Mouse (Mus musculus): ENCODE results near the gene Rbm4b. TPM values are rescaled to one million over a fixed set of nuclear protein-coding genes. Genes with fewer than 3 reads are reported as not detected.

Gene Rbm4b
- total RNA-seq (2014; rRNA removed): 19.9 and 20.3 TPM in 2 replicates
- polyA plus RNA-seq (2012; rRNA removed): 6.8 and 7.9 TPM in 2 replicates

- Histone ChIP-seq H3K4me1 (ENCODE audit: control insufficient read depth, insufficient read depth, low read length) (peaks cover 13% of the 10 kb centered on the region), H3K27ac (replicated peaks; ENCODE audit: insufficient read depth, low read depth, low read length) (peak within 1 kb of the TSS; percentile 93), H3K27me3 (ENCODE audit: control insufficient read depth, insufficient read depth, low read length) (no peaks in the 10 kb centered on the region), H3K79me2 (ENCODE audit: control insufficient read depth, insufficient read depth, low read length) (peaks cover 3% of the 10 kb centered on the region; the same call in 1 of the 2 replicates), H3K4me3 (ENCODE audit: insufficient read depth, low read depth, low read length) (peak within 1 kb of the TSS; percentile 92), H3K36me3 (ENCODE audit: control insufficient read depth, insufficient read depth, low read length) (peaks cover 5% of the 10 kb centered on the region; the same call in 1 of the 2 replicates), H3K9ac (ENCODE audit: low read depth, low read length) (peak within 1 kb of the TSS; percentile 93)
- DNase-seq (ENCODE audit: extremely low read depth, low read depth, low spot score): peak; percentile 73
- TF ChIP-seq POLR2A (IDR thresholded peaks at IDR 0.05; ENCODE audit: extremely low read depth, insufficient read depth, low read length) (peak; percentile 60; the same call in 1 of the 2 replicates), CTCF (IDR thresholded peaks at IDR 0.05; ENCODE audit: low read depth, low read length) (no peak)
- under 1% methylated on average over 65 of the region's 65 CpGs for WGBS
Measured at GRCm38 (mm10) chr19:4756193-4756911, at the start of gene Rbm4b. Gene Rbm4b, plus strand, starts transcription at chr19:4756497.

GRCm38 (mm10) chr19:4708765-4709164 is 47.5 kb upstream of the Rbm4b start:
- no peaks in the 10 kb centered on the region for H3K4me1 ChIP-seq (ENCODE audit: control insufficient read depth, insufficient read depth, low read length)
- WGBS: 77% methylated on average over 10 of the region's 10 CpGs
- no peak for DNase-seq (ENCODE audit: extremely low read depth, low read depth, low spot score)
- H3K36me3 ChIP-seq (ENCODE audit: control insufficient read depth, insufficient read depth, low read length): peaks cover 4% of the 10 kb centered on the region; the same call in 1 of the 2 replicates
- no peaks in the 10 kb centered on the region for H3K27me3 ChIP-seq (ENCODE audit: control insufficient read depth, insufficient read depth, low read length)
- H3K79me2 ChIP-seq (ENCODE audit: control insufficient read depth, insufficient read depth, low read length): no peaks in the 10 kb centered on the region
- H3K9ac ChIP-seq (ENCODE audit: low read depth, low read length): no peak overlapping the region
- H3K27ac ChIP-seq (replicated peaks; ENCODE audit: insufficient read depth, low read depth, low read length): no peak overlapping the region
- H3K4me3 ChIP-seq (ENCODE audit: insufficient read depth, low read depth, low read length): no peak overlapping the region
- TF ChIP-seq POLR2A (IDR thresholded peaks at IDR 0.05; ENCODE audit: extremely low read depth, insufficient read depth, low read length) (no peak), CTCF (IDR thresholded peaks at IDR 0.05; ENCODE audit: low read depth, low read length) (no peak)

GRCm38 (mm10) chr19:4711098-4711600 is 45.1 kb upstream of the Rbm4b start, which contains the start of gene Sptbn2:
Gene Sptbn2, plus strand, starts transcription at chr19:4711167.
- DNase-seq (ENCODE audit: extremely low read depth, low read depth, low spot score): no peak
- H3K79me2 ChIP-seq (ENCODE audit: control insufficient read depth, insufficient read depth, low read length): peaks cover 3% of the 10 kb centered on the region; the same call in 1 of the 2 replicates
- no peaks in the 10 kb centered on the region for H3K27me3 ChIP-seq (ENCODE audit: control insufficient read depth, insufficient read depth, low read length)
- TF ChIP-seq POLR2A (IDR thresholded peaks at IDR 0.05; ENCODE audit: extremely low read depth, insufficient read depth, low read length) (no peak), CTCF (IDR thresholded peaks at IDR 0.05; ENCODE audit: low read depth, low read length) (no peak)
- WGBS: 64% methylated on average over 13 of the region's 13 CpGs
- H3K27ac ChIP-seq (replicated peaks; ENCODE audit: insufficient read depth, low read depth, low read length): no peak within 1 kb of the TSS
- H3K4me3 ChIP-seq (ENCODE audit: insufficient read depth, low read depth, low read length): peak within 1 kb of the TSS; percentile 43; the same call in 1 of the 2 replicates
- H3K36me3 ChIP-seq (ENCODE audit: control insufficient read depth, insufficient read depth, low read length): peaks cover 4% of the 10 kb centered on the region; the same call in 1 of the 2 replicates
- H3K4me1 ChIP-seq (ENCODE audit: control insufficient read depth, insufficient read depth, low read length): peaks cover 5% of the 10 kb centered on the region; the same call in 1 of the 2 replicates
- H3K9ac ChIP-seq (ENCODE audit: low read depth, low read length): peak within 1 kb of the TSS; percentile 87

- peaks cover 4% of the 10 kb centered on the region; the same call in 1 of the 2 replicates for H3K36me3 ChIP-seq (ENCODE audit: control insufficient read depth, insufficient read depth, low read length)
- H3K9ac ChIP-seq (ENCODE audit: low read depth, low read length): peak overlapping the region; percentile 87
- peak overlapping the region; percentile 43; the same call in 1 of the 2 replicates for H3K4me3 ChIP-seq (ENCODE audit: insufficient read depth, low read depth, low read length)
- TF ChIP-seq CTCF (IDR thresholded peaks at IDR 0.05; ENCODE audit: low read depth, low read length) (no peak), POLR2A (IDR thresholded peaks at IDR 0.05; ENCODE audit: extremely low read depth, insufficient read depth, low read length) (no peak)
- H3K4me1 ChIP-seq (ENCODE audit: control insufficient read depth, insufficient read depth, low read length): peaks cover 5% of the 10 kb centered on the region; the same call in 1 of the 2 replicates
- peaks cover 3% of the 10 kb centered on the region; the same call in 1 of the 2 replicates for H3K79me2 ChIP-seq (ENCODE audit: control insufficient read depth, insufficient read depth, low read length)
- DNase-seq (ENCODE audit: extremely low read depth, low read depth, low spot score): no peak
- no peaks in the 10 kb centered on the region for H3K27me3 ChIP-seq (ENCODE audit: control insufficient read depth, insufficient read depth, low read length)
- H3K27ac ChIP-seq (replicated peaks; ENCODE audit: insufficient read depth, low read depth, low read length): no peak overlapping the region
- WGBS: 8% methylated on average over 56 of the region's 65 CpGs
Measured at GRCm38 (mm10) chr19:4711601-4712155, 44.6 kb upstream of the Rbm4b start.

- H3K4me3 ChIP-seq (ENCODE audit: insufficient read depth, low read depth, low read length): peak overlapping the region; percentile 43; the same call in 1 of the 2 replicates
- no peak for TF ChIP-seq POLR2A (IDR thresholded peaks at IDR 0.05; ENCODE audit: extremely low read depth, insufficient read depth, low read length)
- TF ChIP-seq CTCF (IDR thresholded peaks at IDR 0.05; ENCODE audit: low read depth, low read length): no peak
- peaks cover 4% of the 10 kb centered on the region; the same call in 1 of the 2 replicates for H3K36me3 ChIP-seq (ENCODE audit: control insufficient read depth, insufficient read depth, low read length)
- no peaks in the 10 kb centered on the region for H3K27me3 ChIP-seq (ENCODE audit: control insufficient read depth, insufficient read depth, low read length)
- no peak overlapping the region for H3K27ac ChIP-seq (replicated peaks; ENCODE audit: insufficient read depth, low read depth, low read length)
- H3K4me1 ChIP-seq (ENCODE audit: control insufficient read depth, insufficient read depth, low read length): peaks cover 9% of the 10 kb centered on the region
- WGBS: 6% methylated on average over 59 of the region's 60 CpGs
- DNase-seq (ENCODE audit: extremely low read depth, low read depth, low spot score): no peak
- peak overlapping the region; percentile 87 for H3K9ac ChIP-seq (ENCODE audit: low read depth, low read length)
- peaks cover 3% of the 10 kb centered on the region; the same call in 1 of the 2 replicates for H3K79me2 ChIP-seq (ENCODE audit: control insufficient read depth, insufficient read depth, low read length)
Measured at GRCm38 (mm10) chr19:4712156-4712780, 44.0 kb upstream of the Rbm4b start.

Measured in liver, adult 2 months (tissue).